Mouse (Mus musculus): ENCODE data around the gene Tmem243. TPM values are rescaled to one million over a fixed set of nuclear protein-coding genes. Genes with fewer than 3 reads are reported as not detected.

Tmem243 gene
- polyA plus RNA-seq, 1 experiment from 2014 or later = 17.3 TPM

Other genes starting within 250 kb of the Tmem243 start
- gene Abcb4, start 207.0 kb upstream of the Tmem243 start, polyA plus RNA-seq (2015; fragmentation: Nextera tagmentation; extraction: Ambion mirVana) = 0.20 and 1.2 TPM in 2 replicates
- gene Crot, start 103.3 kb upstream of the Tmem243 start, polyA plus RNA-seq (2015; fragmentation: Nextera tagmentation; extraction: Ambion mirVana) = 43.6 and 47.3 TPM in 2 replicates
- 53.1 and 62.1 TPM in 2 replicates for gene Dmtf1, start 61.1 kb downstream of the Tmem243 start, polyA plus RNA-seq (2015; fragmentation: Nextera tagmentation; extraction: Ambion mirVana)
- 2.0 and 3.1 TPM in 2 replicates for gene 9330182L06Rik, start 165.4 kb downstream of the Tmem243 start, polyA plus RNA-seq (2015; fragmentation: Nextera tagmentation; extraction: Ambion mirVana)

Measured in embryonic facial prominence, embryonic 13.5 days (tissue).